Comparison of ENCODE assay signal across 11 mouse cellular contexts in the genomic region with DNA sequence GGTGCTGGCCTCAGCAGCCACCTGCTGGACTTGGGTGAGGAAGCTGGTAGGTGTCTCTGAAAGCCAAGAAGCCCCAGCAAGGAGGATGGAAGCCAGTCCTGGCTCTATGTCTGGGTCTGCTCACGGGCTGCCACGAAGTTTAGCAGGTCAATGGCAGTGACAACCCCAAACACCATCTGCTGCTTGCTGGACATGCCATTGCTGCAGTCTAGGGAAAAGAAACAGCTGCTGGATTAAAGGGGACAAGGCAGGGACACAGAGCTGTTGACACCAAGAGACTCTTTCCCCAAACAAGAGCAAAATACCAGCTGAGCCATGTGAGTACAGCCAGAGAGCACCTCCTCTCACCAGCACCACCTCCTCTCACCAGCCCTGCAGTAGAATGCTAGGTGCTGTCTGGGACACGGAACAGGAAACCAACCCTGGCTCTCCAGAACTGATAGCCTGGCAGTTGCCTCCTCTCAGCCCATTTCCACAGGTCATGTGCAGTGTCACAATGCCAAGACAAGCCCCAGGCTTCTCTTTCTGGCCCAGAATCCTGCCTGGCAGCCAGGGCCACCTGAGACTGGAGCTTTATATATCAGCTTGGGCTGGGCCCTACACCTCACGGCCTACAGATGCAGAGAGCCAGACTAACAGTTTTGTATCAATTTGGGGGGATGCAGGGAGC. TPM values are rescaled to one million over a fixed set of nuclear protein-coding genes. Genes with fewer than 3 reads are reported as not detected.
DNase-seq lines count a peak whose midpoint lies in the region; ATAC-seq and TF ChIP-seq lines count a peak whose summit lies in the region.
"Had no signal": no experiment of that assay in that cellular context is flagged by ENCODE, and none has a peak within 500 bp of the region (broad histone marks: within the 10 kb centered on the region; RNA-seq: fewer than 3 reads in every experiment).

No protein-coding gene starts in this region.

- H3K9ac ChIP-seq in heart, embryonic 11.5 days (ENCODE audit: low read depth, low read length), result no peak overlapping the region; the same call in 1 of the 2 replicates
- no peak overlapping the region for H3K9ac ChIP-seq in heart, adult 2 months (ENCODE audit: low read depth, low read length)
- no peak overlapping the region for H3K9ac ChIP-seq in liver, embryonic 12.5 days
- H3K9ac ChIP-seq: liver, embryonic 13.5 days had no signal

- no peaks in the 10 kb centered on the region for H3K36me3 ChIP-seq in heart, embryonic 11.5 days (ENCODE audit: control insufficient read depth, insufficient read depth, low read length)
- no peaks in the 10 kb centered on the region for H3K36me3 ChIP-seq in heart, adult 2 months (ENCODE audit: control insufficient read depth, insufficient read depth, low read length)
- no peaks in the 10 kb centered on the region for H3K36me3 ChIP-seq in liver, embryonic 12.5 days

- no peak overlapping the region for H3K27ac ChIP-seq in heart, embryonic 11.5 days (ENCODE audit: low read depth, low read length)
- peak overlapping the region; percentile 41; the same call in 1 of the 2 replicates for H3K27ac ChIP-seq in heart, adult 2 months
- no peak overlapping the region for H3K27ac ChIP-seq in liver, embryonic 12.5 days
- H3K27ac ChIP-seq: liver, embryonic 13.5 days had no signal

- 64% methylated on average over 4 of the region's 4 CpGs for WGBS in heart, embryonic 11.5 days (ENCODE audit: insufficient replicate concordance)
- 42% methylated on average over 4 of the region's 4 CpGs for WGBS in heart, adult 2 months
- WGBS in liver, embryonic 12.5 days (ENCODE audit: insufficient replicate concordance), result 40% methylated on average over 4 of the region's 4 CpGs

- no peaks in the 10 kb centered on the region for H3K9me3 ChIP-seq in heart, embryonic 11.5 days (replicated peaks; ENCODE audit: control insufficient read depth, low read length)
- no peaks in the 10 kb centered on the region for H3K9me3 ChIP-seq in liver, embryonic 12.5 days (replicated peaks)
- H3K9me3 ChIP-seq: liver, embryonic 13.5 days had no signal

- no peak for TF ChIP-seq POLR2A in heart, adult 2 months (IDR thresholded peaks at IDR 0.05; ENCODE audit: insufficient read depth, low read depth, low read length)

- no peak for TF ChIP-seq EP300 in heart, adult 2 months (IDR thresholded peaks at IDR 0.05; ENCODE audit: insufficient read depth, low read depth, low read length)

- H3K4me1 ChIP-seq in heart, embryonic 11.5 days (ENCODE audit: control insufficient read depth, insufficient read depth, low read length), result no peaks in the 10 kb centered on the region
- no peaks in the 10 kb centered on the region for H3K4me1 ChIP-seq in heart, adult 2 months (ENCODE audit: control insufficient read depth, insufficient read depth, low read length)
- H3K4me1 ChIP-seq in liver, embryonic 12.5 days, result no peaks in the 10 kb centered on the region
- H3K4me1 ChIP-seq: liver, embryonic 13.5 days had no signal

- no peaks in the 10 kb centered on the region for H3K27me3 ChIP-seq in heart, embryonic 11.5 days (ENCODE audit: control insufficient read depth, insufficient read depth, low read length)
- H3K27me3 ChIP-seq in heart, adult 2 months (ENCODE audit: control insufficient read depth, insufficient read depth, low read length), result no peaks in the 10 kb centered on the region
- no peaks in the 10 kb centered on the region for H3K27me3 ChIP-seq in liver, embryonic 12.5 days (replicated peaks)
- H3K27me3 ChIP-seq: liver, embryonic 13.5 days; Patski had no signal

- H3K4me3 ChIP-seq in heart, embryonic 11.5 days (ENCODE audit: low read depth, low read length), result no peak overlapping the region
- H3K4me3 ChIP-seq in heart, adult 2 months, result no peak overlapping the region
- H3K4me3 ChIP-seq in liver, embryonic 12.5 days, result no peak overlapping the region
- H3K4me3 ChIP-seq: liver, embryonic 13.5 days had no signal

- DNase-seq in heart, adult 18-20 months, result peak; percentile 67 to 79
- DNase-seq in heart, adult 2 months, result peak; percentile 44 to 73
- DNase-seq in heart, postnatal 14 days, result peak; percentile 47 to 53
- peak; percentile 15 to 54 for DNase-seq in lung, postnatal 4 days
- no peak for DNase-seq in kidney, postnatal 14 days
- DNase-seq: adrenal gland, adult 2 months; liver, embryonic 13.5 days had no signal

- TF ChIP-seq CTCF in heart, adult 2 months (IDR thresholded peaks at IDR 0.05), result no peak

- no peak for ATAC-seq in heart, embryonic 11.5 days (replicated peaks; ENCODE audit: insufficient number of reproducible peaks, low FRiP score, low TSS enrichment)
- no peak for ATAC-seq in liver, embryonic 12.5 days
- ATAC-seq: Patski had no signal

- H3K4me2 ChIP-seq in heart, embryonic 11.5 days, result no peak overlapping the region
- H3K4me2 ChIP-seq in liver, embryonic 12.5 days, result no peak overlapping the region
- H3K4me2 ChIP-seq: liver, embryonic 13.5 days; midbrain, embryonic 11.5 days had no signal

- no peaks in the 10 kb centered on the region for H3K79me2 ChIP-seq in heart, adult 2 months (replicated peaks; ENCODE audit: control insufficient read depth, insufficient read depth, low read length)

- intact Hi-C loops in heart, adult 2 months (cut with DNase I), result no loop called here
- intact Hi-C loops in heart, postnatal 14 days (cut with DNase I), result no loop called here

RNA-seq across cellular contexts. Expression of gene Cbs, which starts 23.8 kb away (rescaled TPM):
- total RNA-seq in heart, adult 18-20 months (2021), result 1 to 10 TPM; 3.4 to 4.9 TPM
- 0.63 and 0.77 TPM in 2 replicates for polyA plus RNA-seq in heart, embryonic 11.5 days (2014; fragmentation: Nextera tagmentation; extraction: Ambion mirVana)
- 1 to 10 TPM; 2.4 to 7.0 TPM for total RNA-seq in heart, adult 2 months (2021)
- 0.94 and 1.3 TPM in 2 replicates for polyA plus RNA-seq in heart, adult 2 months (2012; rRNA removed)
- total RNA-seq in heart, postnatal 14 days (2021), result 1 to 10 TPM in 1 of 2 experiments, under 1 TPM in 1; 0.32 to 1.9 TPM
- 6.3 TPM in 2 replicates for polyA plus RNA-seq in liver, embryonic 12.5 days (2016; fragmentation: Nextera tagmentation; extraction: Ambion mirVana)

RNA-seq across cellular contexts. Expression of gene U2af1, which starts 45.5 kb away (rescaled TPM):
- 10 to 100 TPM; 68.6 to 77.1 TPM for total RNA-seq in heart, adult 18-20 months (2021)
- polyA plus RNA-seq in heart, embryonic 11.5 days (2014; fragmentation: Nextera tagmentation; extraction: Ambion mirVana), result 117 and 145 TPM in 2 replicates
- total RNA-seq in heart, adult 2 months (2021), result 10 to 100 TPM; 71.9 to 72.5 TPM
- 32.6 and 52.6 TPM in 2 replicates for polyA plus RNA-seq in heart, adult 2 months (2012; rRNA removed)
- 10 to 100 TPM; 82.0 to 82.2 TPM for total RNA-seq in heart, postnatal 14 days (2021)
- polyA plus RNA-seq in liver, embryonic 12.5 days (2016; fragmentation: Nextera tagmentation; extraction: Ambion mirVana), result 258 and 270 TPM in 2 replicates

RNA-seq across cellular contexts. Expression of gene Pknox1, which starts 48.7 kb away (rescaled TPM):
- 10 to 100 TPM; 10.6 to 12.7 TPM for total RNA-seq in heart, adult 18-20 months (2021)
- polyA plus RNA-seq in heart, embryonic 11.5 days (2014; fragmentation: Nextera tagmentation; extraction: Ambion mirVana), result 19.8 and 20.4 TPM in 2 replicates
- 10 to 100 TPM in 1 of 2 experiments, 1 to 10 TPM in 1; 9.3 to 13.1 TPM for total RNA-seq in heart, adult 2 months (2021)
- polyA plus RNA-seq in heart, adult 2 months (2012; rRNA removed), result 6.8 and 16.4 TPM in 2 replicates
- 10 to 100 TPM; 11.6 to 15.0 TPM for total RNA-seq in heart, postnatal 14 days (2021)
- polyA plus RNA-seq in liver, embryonic 12.5 days (2016; fragmentation: Nextera tagmentation; extraction: Ambion mirVana), result 15.4 and 16.7 TPM in 2 replicates
